Mouse (Mus musculus) neural tube, embryonic 13.5 days (tissue): Measurements from ENCODE around the gene Zfp574. TPM values are rescaled to one million over a fixed set of nuclear protein-coding genes. Genes with fewer than 3 reads are reported as not detected.
A peak's percentile ranks its signal among the peaks of the same experiment; 100 is the strongest.

Experiments used
- ATAC-seq: fragments of 200-750 bp; cut with Nextera tagmentation; 2 replicates; pipeline ENCODE4 v1.8.0; 2017; ENCODE audit warnings: low read depth, mild to moderate bottlenecking, moderate TSS enrichment, moderate library complexity
- H3K27ac ChIP-seq: fragments of 300-500 bp; sonication (generic); replicated peaks from 2 replicates; pipeline ENCODE4 v1.5.1; 2015; ENCODE audit warnings: moderate library complexity, mild to moderate bottlenecking, inconsistent platforms
- H3K27me3 ChIP-seq: fragments of 300-500 bp; sonication (generic); 2 replicates; pipeline ENCODE4 v1.6.1; 2015; ENCODE audit warnings: mild to moderate bottlenecking, inconsistent platforms
- H3K36me3 ChIP-seq: fragments of 300-500 bp; sonication (generic); 2 replicates; pipeline ENCODE4 v1.6.1; 2015; ENCODE audit warnings: mild to moderate bottlenecking, inconsistent platforms
- H3K4me1 ChIP-seq: fragments of 300-500 bp; sonication (generic); replicated peaks from 2 replicates; pipeline ENCODE4 v1.6.1; 2015; ENCODE audit warnings: inconsistent platforms
- H3K4me2 ChIP-seq: fragments of 300-500 bp; sonication (generic); 2 replicates; pipeline ENCODE4 v1.6.1; 2015; ENCODE audit warnings: inconsistent platforms, mild to moderate bottlenecking, moderate library complexity
- H3K4me3 ChIP-seq: fragments of 300-500 bp; sonication (generic); 2 replicates; pipeline ENCODE4 v1.5.1; 2015; ENCODE audit warnings: mild to moderate bottlenecking, inconsistent platforms
- H3K9ac ChIP-seq: fragments of 300-500 bp; sonication (generic); 2 replicates; pipeline ENCODE4 v1.6.1; 2015; ENCODE audit warnings: moderate library complexity, mild to moderate bottlenecking, inconsistent platforms
- H3K9me3 ChIP-seq: fragments of 300-500 bp; sonication (generic); 2 replicates; pipeline ENCODE4 v1.6.1; 2016; ENCODE audit warnings: inconsistent platforms
- WGBS: fragments of 180-500 bp; shearing (Covaris S2); methylation state at CpG from one replicate; pipeline ENCODE4 v1.1.7; 2015; 5-methylcytosine and 5-hydroxymethylcytosine counted together
- polyA plus RNA-seq: library from polyadenylated mRNA; unstranded; fragments of >200 nt; fragmentation: Nextera tagmentation; extraction: Ambion mirVana; gene quantifications from 2 replicates; pipeline ENCODE4 v1.2.1, GENCODE M21; 2015

The Zfp574 gene
- polyA plus RNA-seq, 1 experiment from 2014 or later = 32.8 TPM

DNA sequence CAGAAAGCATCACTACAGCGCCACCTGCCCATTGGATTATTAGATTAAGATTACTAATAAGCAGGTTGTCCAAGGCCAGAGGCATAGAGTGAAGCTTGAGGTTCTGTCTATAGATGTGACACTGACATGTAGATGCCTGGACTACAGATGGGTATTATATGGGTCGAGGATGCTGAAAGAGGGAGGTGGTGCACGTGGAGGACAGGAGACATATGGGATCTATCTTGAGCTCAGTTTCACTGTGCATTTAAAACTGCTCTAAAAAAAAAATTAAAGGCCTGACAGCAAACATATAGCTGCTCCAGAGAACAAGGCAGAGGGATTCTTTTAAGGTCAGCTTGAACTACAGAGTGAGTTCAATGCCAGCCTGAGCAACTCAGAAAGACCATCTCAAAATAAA lies 25.8 kb downstream of the Zfp574 start:
- Histone ChIP-seq H3K4me1 (0 out of 2 replicates have a peak, but pooled peaks cover 3% of the 10 kb centered on the region), H3K27ac (no peak overlapping the region), H3K4me2 (no peak overlapping the region), H3K9ac (no peak overlapping the region), H3K27me3 (no peaks in the 10 kb centered on the region), H3K36me3 (peaks cover 50% of the 10 kb centered on the region), H3K9me3 (no peaks in the 10 kb centered on the region), H3K4me3 (no peak overlapping the region)
- no peak for ATAC-seq
- WGBS = 83% methylated on average over 3 of the region's 3 CpGs

DNA sequence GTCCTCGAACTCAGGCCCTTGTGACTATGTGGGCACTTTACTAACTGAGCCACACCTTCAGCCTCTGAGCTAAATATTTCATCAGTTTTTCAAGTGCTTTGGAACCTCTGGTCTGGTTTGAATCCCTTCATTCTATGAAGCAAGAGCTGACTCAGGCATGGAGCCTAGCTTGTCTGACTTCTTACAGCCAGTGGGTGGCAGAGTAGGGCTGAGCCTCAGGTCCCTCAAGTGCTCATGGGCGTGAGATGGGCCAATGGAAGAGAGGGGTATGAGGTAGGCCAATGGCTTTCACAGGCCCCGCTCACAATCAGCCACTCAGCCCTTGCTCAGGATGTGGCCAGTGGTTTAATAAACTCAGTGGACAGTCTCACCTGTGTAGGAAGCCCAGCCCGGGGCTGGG lies 27.2 kb downstream of the Zfp574 start:
- no peak overlapping the region for H3K27ac ChIP-seq
- ATAC-seq = no peak
- no peaks in the 10 kb centered on the region for H3K4me1 ChIP-seq
- H3K27me3 ChIP-seq = no peaks in the 10 kb centered on the region
- no peak overlapping the region for H3K4me2 ChIP-seq
- no peaks in the 10 kb centered on the region for H3K9me3 ChIP-seq
- H3K4me3 ChIP-seq = no peak overlapping the region
- WGBS = 54% methylated on average over 4 of the region's 4 CpGs
- no peak overlapping the region for H3K9ac ChIP-seq
- peaks cover 44% of the 10 kb centered on the region for H3K36me3 ChIP-seq

DNA sequence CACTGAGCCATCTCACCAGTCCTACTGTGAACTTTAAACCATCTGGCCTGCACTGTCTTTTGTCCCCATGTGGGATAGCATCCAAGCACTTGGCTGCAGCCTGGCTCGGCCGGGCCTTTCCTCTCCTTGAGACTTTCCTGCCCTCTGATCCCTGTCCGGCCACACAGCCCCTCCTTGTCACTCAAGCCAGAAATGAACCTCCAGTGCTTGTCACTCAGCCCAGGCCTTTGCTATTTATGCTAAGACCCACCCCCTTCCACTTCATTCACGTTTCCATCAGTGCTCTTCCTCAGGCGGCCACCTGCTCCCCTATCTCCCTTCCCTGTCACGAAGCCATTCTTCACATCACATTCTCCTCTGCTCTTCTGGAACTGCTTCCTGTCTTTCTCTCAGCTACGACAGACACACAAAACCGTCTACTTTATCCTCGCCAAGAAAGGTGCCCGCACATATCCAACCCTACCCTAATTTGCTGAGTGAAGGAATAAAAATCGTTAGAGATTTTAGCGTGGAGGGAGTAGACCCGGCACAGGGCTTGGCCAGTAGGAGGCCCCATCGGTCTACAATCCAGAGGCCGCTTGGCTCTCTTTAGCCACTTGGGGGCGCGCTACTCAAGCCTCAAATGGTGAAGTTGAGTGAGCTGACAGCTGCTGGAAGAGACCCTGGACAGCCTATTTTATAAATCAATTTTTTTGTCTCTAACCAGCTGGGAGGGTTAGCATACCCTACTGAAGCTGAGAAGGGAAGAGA lies 33.2 kb downstream of the Zfp574 start:
- Histone ChIP-seq H3K4me2 (0 out of 2 replicates have a peak overlapping the region, but pooled peaks have one; percentile 5), H3K9me3 (no peaks in the 10 kb centered on the region), H3K27me3 (no peaks in the 10 kb centered on the region), H3K4me3 (no peak overlapping the region), H3K27ac (peak overlapping the region; percentile 52; the same call in 1 of the 2 replicates), H3K4me1 (no peaks in the 10 kb centered on the region; the same call in 1 of the 2 replicates), H3K9ac (no peak overlapping the region), H3K36me3 (0 out of 2 replicates have a peak, but pooled peaks cover under 1% of the 10 kb centered on the region)
- WGBS = 20% methylated on average over 17 of the region's 17 CpGs
- peak; percentile 50; the same call in 1 of the 2 replicates for ATAC-seq

DNA sequence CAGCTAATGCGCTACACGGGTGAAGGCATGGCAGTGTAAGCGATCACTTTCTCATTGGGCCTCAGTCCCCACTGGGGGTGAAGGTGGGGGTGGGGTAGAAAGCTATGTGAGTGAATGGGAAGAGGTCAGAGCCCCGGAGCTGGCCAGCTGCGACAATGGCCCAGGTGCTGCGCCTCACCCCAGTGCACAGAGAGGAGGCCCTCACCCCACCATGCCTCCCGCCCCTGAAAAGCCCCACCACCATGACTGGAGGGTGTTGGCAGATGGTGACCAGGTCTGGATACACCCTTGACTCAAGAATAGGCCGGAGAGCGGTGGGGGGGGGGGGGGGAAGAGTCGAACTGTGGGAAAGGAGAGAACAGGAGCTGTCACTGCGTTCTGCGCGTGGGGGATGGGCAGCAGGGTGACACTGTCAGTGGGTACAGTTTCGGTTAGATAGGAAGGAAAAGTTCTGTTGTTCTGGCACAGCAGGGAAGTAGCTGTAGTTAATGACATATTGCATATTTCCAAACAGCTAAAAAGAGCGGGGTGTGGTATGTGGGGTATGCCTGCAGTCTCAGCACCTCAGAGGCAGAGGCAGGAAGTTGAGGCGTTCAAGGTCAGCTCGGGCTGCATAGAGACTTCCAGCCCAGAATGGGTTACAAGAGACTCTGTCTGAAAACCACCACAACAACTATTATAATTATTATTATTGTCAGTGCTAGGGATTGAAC lies 34.6 kb downstream of the Zfp574 start:
- H3K4me2 ChIP-seq = no peak overlapping the region
- H3K4me3 ChIP-seq = no peak overlapping the region
- peaks cover 3% of the 10 kb centered on the region; the same call in 1 of the 2 replicates for H3K36me3 ChIP-seq
- H3K9ac ChIP-seq = no peak overlapping the region
- no peaks in the 10 kb centered on the region for H3K9me3 ChIP-seq
- 0 out of 2 replicates have a peak, but pooled peaks have one; percentile 51 for ATAC-seq
- 46% methylated on average over 16 of the region's 17 CpGs for WGBS
- no peaks in the 10 kb centered on the region; the same call in 1 of the 2 replicates for H3K4me1 ChIP-seq
- H3K27ac ChIP-seq = no peak overlapping the region
- no peaks in the 10 kb centered on the region for H3K27me3 ChIP-seq

DNA sequence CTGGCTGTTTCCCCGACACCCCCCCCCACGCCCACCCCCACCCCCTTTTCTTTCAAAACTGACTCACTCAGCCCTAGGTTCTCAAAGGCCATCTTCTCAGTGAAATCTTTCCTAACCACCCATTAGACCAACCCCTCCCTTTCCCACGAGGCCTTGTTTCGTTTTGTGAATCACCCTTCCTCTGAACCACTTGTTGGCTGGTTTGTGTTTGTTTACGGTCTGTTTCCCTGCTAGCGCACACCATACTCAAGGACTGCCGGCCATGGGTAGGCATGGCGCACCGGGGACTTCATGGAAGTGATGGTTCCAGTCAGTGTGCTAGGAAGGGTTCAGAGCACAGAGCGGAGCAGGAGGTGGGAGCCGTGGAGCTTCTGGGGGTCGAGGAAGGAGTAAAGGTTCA lies 37.0 kb downstream of the Zfp574 start:
- Histone ChIP-seq H3K9ac (no peak overlapping the region), H3K36me3 (peaks cover 19% of the 10 kb centered on the region; the same call in 1 of the 2 replicates), H3K27ac (no peak overlapping the region), H3K4me2 (no peak overlapping the region), H3K27me3 (no peaks in the 10 kb centered on the region), H3K9me3 (no peaks in the 10 kb centered on the region), H3K4me1 (no peaks in the 10 kb centered on the region; the same call in 1 of the 2 replicates), H3K4me3 (no peak overlapping the region)
- no peak for ATAC-seq
- 83% methylated on average over 12 of the region's 12 CpGs for WGBS

DNA sequence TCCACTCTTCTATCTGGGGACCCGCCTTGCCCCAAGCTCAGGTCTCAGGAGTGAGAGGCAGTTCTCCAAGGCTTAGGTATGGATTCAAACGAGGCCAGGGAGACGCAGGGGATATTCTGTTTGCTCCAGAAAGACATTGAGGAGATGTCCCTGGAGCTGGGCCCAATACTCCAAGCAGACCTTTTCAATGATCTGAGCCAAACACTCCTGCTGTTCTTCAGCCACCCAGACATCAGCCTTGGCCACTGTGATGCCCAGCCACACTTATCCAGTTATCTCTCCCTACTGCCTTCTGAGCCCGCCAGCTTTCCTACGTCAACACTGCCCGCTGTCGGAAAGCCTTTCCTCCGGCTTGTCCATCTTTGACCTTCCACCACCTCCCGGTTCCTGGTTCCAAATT lies 38.0 kb downstream of the Zfp574 start:
- H3K4me1 ChIP-seq = no peaks in the 10 kb centered on the region; the same call in 1 of the 2 replicates
- H3K9ac ChIP-seq = no peak overlapping the region
- H3K27ac ChIP-seq = no peak overlapping the region
- H3K9me3 ChIP-seq = no peaks in the 10 kb centered on the region
- no peak overlapping the region for H3K4me3 ChIP-seq
- no peak overlapping the region for H3K4me2 ChIP-seq
- no peaks in the 10 kb centered on the region for H3K27me3 ChIP-seq
- ATAC-seq = no peak
- 88% methylated on average over 9 of the region's 9 CpGs for WGBS
- peaks cover 28% of the 10 kb centered on the region for H3K36me3 ChIP-seq

DNA sequence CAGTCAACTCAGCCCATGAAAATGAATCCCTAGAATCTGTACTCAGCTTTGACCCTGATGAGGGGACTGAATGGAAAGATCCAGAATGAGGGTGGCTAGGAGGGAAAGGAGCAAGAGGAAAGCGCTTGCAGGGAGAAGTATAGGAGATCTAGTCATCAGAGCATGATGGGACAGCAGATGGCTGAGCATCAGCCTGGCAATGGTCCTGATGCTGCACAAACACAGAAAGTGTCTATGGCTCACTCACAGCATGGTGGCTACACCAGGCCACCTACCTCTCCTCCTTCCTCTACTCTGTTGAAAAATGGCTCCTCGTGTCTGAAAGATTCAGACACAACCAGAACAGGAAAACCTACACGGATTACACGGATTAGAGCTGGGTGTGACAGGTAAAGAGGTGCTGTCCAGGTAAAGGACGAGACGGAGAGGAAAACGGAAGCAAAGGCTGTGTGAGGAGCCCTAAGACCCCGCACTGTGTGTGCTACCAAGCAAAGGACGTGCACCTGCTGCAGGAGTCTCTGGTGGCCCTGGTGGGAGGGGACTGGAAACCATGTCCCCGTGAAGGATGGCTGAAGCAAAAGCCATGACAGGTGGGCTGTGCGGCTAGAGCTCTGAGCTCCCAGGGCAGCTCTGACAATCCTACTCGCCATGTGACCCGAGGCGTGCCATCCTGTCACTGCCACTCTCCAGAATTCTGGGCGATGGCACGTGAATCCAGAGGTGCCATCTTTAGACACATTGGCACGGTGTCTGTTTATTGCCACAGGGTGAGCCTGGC lies 40.0 kb downstream of the Zfp574 start:
- no peak overlapping the region for H3K27ac ChIP-seq
- H3K4me1 ChIP-seq = no peaks in the 10 kb centered on the region
- H3K36me3 ChIP-seq = peaks cover 31% of the 10 kb centered on the region
- no peak for ATAC-seq
- WGBS = 84% methylated on average over 17 of the region's 17 CpGs
- H3K4me2 ChIP-seq = no peak overlapping the region
- no peaks in the 10 kb centered on the region for H3K27me3 ChIP-seq
- H3K9ac ChIP-seq = no peak overlapping the region
- H3K4me3 ChIP-seq = no peak overlapping the region
- H3K9me3 ChIP-seq = no peaks in the 10 kb centered on the region

DNA sequence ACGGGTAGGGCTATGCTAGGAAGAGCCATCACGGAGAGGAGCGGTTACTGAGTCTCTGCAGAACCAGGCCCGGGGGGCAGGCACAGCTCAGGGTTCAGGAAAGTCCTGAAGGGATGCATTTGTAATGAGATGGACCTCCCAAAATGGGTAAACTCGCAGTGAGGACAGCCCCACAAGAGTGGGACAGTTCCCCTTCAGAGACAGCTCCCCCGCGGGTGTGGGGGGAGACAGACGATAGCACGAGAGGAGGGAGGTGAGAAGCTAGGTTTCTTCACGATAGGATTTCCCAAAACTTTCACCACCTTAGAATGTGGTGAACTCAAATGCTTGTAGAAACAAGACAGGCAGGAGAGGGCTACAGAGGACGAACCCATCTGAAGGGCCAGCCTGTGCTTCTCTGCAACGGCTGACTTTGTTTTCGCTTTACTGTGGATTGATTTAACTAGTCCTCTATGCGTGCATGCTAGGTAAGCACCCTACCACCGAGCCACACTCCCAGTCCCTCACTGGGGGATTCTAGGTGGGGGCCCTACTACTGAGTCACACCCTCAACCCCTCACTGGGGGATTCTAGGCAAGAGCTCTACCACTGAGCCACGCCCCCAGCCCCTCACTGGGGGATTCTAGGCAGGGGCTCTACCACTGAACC lies 40.7 kb downstream of the Zfp574 start:
- H3K36me3 ChIP-seq = peaks cover 31% of the 10 kb centered on the region
- no peaks in the 10 kb centered on the region for H3K4me1 ChIP-seq
- no peak overlapping the region for H3K4me2 ChIP-seq
- H3K9me3 ChIP-seq = no peaks in the 10 kb centered on the region
- H3K9ac ChIP-seq = no peak overlapping the region
- no peak overlapping the region for H3K27ac ChIP-seq
- no peak for ATAC-seq
- H3K4me3 ChIP-seq = no peak overlapping the region
- H3K27me3 ChIP-seq = no peaks in the 10 kb centered on the region
- WGBS = 87% methylated on average over 16 of the region's 16 CpGs

DNA sequence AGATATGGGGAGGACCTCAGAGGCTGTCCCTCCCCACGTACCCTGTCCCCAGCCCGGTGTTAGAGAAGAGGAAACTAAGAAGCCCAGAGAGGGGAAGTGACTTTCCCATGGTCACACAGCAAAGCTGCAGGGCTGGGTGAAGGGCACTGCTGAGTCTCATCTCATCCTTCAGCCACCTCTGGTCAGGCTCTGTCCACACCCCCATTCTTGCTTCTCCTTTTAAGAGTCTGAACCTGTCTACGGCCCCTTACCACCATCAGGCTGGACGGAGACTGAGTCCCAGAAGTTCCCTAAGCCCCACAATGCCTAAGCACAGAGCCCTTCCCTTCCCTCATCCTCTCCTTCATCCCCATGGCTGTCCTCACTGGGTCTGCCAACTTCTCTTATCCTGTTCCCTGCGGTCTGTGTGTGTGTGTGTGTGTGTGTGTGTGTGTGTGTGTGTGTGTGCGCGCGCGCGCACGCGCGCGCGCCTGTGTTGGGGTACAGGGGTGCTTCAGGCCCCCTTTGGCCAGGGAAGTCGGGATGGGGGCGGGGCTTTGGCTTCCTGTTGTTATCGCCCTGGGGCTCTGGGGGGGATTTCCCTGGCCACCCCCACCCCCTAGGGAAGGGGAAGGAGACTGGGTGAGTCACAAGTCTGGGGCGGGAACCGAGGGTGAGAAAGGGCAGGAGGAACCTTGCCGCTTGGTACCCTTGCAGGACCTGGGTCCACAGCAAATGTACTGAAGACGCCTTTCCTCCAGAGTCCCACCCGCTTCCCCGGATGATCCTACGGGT lies 47.9 kb downstream of the Zfp574 start:
- no peak overlapping the region for H3K9ac ChIP-seq
- H3K36me3 ChIP-seq = peaks cover 4% of the 10 kb centered on the region
- H3K4me1 ChIP-seq = 0 out of 2 replicates have a peak, but pooled peaks cover 3% of the 10 kb centered on the region
- H3K9me3 ChIP-seq = no peaks in the 10 kb centered on the region
- H3K27me3 ChIP-seq = no peaks in the 10 kb centered on the region
- H3K4me2 ChIP-seq = no peak overlapping the region
- H3K27ac ChIP-seq = no peak overlapping the region
- WGBS = 80% methylated on average over 14 of the region's 25 CpGs
- no peak overlapping the region for H3K4me3 ChIP-seq
- no peak for ATAC-seq

DNA sequence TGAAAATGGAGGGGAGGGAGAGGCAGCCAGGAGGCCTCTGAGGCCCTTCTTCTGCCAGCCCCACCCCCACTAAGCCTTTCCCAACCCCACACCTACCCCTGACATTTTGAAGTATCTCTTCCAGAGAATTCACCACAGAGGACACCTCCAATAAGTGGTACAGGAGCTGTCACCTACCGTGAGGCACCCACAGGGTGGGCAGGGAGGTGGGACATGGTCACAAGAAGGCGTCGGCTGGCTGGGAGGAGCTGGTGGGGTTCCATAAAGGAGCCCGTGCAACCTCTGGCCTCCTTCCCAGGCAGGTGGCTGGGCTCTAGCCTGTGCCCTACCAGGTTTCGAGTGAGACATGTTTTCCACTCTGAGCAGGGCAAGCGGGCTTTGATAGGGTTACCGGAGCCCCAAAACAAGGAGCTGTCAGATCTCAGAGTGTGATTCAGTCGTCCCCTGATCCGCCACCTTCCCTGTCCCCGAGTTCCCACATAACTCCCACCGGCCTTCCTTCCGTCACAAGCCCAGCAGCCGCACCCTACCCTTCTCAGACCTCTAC lies 48.9 kb downstream of the Zfp574 start:
- no peak overlapping the region for H3K4me3 ChIP-seq
- H3K4me1 ChIP-seq = 0 out of 2 replicates have a peak, but pooled peaks cover 3% of the 10 kb centered on the region
- no peak overlapping the region for H3K27ac ChIP-seq
- H3K9ac ChIP-seq = no peak overlapping the region
- no peak for ATAC-seq
- H3K9me3 ChIP-seq = no peaks in the 10 kb centered on the region
- no peak overlapping the region for H3K4me2 ChIP-seq
- no peaks in the 10 kb centered on the region for H3K36me3 ChIP-seq
- H3K27me3 ChIP-seq = no peaks in the 10 kb centered on the region
- WGBS = 73% methylated on average over 13 of the region's 13 CpGs
